Comparison of ENCODE assay signal across 11 mouse cellular contexts in the genomic region with DNA sequence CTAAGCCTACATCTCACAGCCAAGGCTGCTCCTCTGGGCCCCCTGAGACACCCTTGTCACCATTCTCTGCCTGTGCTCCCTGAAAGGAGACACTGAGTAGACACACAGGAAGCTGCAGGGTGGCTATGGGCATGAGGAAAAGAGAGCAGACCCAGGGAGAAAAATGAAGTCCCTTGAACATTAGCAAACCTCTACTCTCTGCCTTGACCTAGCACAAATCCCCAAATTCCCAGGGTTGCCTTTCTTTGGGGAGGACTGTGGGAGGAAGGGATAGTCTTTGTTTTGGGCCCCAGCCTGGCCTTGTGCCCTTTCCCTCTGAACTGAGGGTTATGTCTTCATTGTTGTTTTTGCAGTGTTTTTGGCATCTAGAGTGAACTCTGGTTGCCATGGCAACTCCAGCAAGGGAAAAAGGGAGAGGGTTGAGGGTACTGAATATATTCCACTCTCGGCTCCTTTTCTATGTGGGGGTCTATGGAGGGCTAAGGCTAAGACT. TPM values are rescaled to one million over a fixed set of nuclear protein-coding genes. Genes with fewer than 3 reads are reported as not detected.
A peak's percentile ranks its signal among the peaks of the same experiment; 100 is the strongest.
DNase-seq lines count a peak whose midpoint lies in the region; ATAC-seq lines count a peak whose summit lies in the region.
"Had no signal": no experiment of that assay in that cellular context is flagged by ENCODE, and none has a peak within 500 bp of the region (broad histone marks: within the 10 kb centered on the region; RNA-seq: fewer than 3 reads in every experiment).

No protein-coding gene starts in this region.

- DNase-seq in frontal cortex, postnatal 10 days (ENCODE audit: low spot score in 2 of 2), result peak; percentile 38 to 50
- no peak for DNase-seq in frontal cortex, postnatal 25 days (ENCODE audit: low spot score in 2 of 2)
- peak; percentile 33 for DNase-seq in adipocyte (ENCODE audit: low spot score)
- no peak for DNase-seq in thymus, postnatal 36 days
- DNase-seq in adrenal gland, postnatal 10 days, result no peak
- DNase-seq: kidney, adult 11 months had no signal

- peak overlapping the region; percentile 74 for H3K27ac ChIP-seq in forebrain, embryonic 15.5 days (replicated peaks)
- H3K27ac ChIP-seq in midbrain, embryonic 12.5 days (replicated peaks), result peak overlapping the region; percentile 55
- no peak overlapping the region for H3K27ac ChIP-seq in heart, embryonic 11.5 days (ENCODE audit: low read depth, low read length)
- H3K27ac ChIP-seq: heart, embryonic 13.5 days had no signal

- no peaks in the 10 kb centered on the region for H3K9me3 ChIP-seq in forebrain, embryonic 15.5 days
- no peaks in the 10 kb centered on the region for H3K9me3 ChIP-seq in midbrain, embryonic 12.5 days
- H3K9me3 ChIP-seq in heart, embryonic 11.5 days (replicated peaks; ENCODE audit: control insufficient read depth, low read length), result no peaks in the 10 kb centered on the region
- H3K9me3 ChIP-seq: heart, embryonic 13.5 days had no signal

- no peak overlapping the region for H3K4me2 ChIP-seq in forebrain, embryonic 15.5 days (replicated peaks)
- no peak overlapping the region for H3K4me2 ChIP-seq in midbrain, embryonic 12.5 days (replicated peaks)
- no peak overlapping the region for H3K4me2 ChIP-seq in heart, embryonic 11.5 days
- H3K4me2 ChIP-seq: heart, embryonic 13.5 days had no signal

- H3K9ac ChIP-seq in forebrain, embryonic 15.5 days (replicated peaks), result no peak overlapping the region
- H3K9ac ChIP-seq in midbrain, embryonic 12.5 days (replicated peaks), result no peak overlapping the region
- H3K9ac ChIP-seq in heart, embryonic 11.5 days (ENCODE audit: low read depth, low read length), result no peak overlapping the region
- H3K9ac ChIP-seq: heart, embryonic 13.5 days had no signal

- peak; percentile 84 for ATAC-seq in forebrain, embryonic 15.5 days (replicated peaks)
- peak; percentile 80 for ATAC-seq in midbrain, embryonic 12.5 days (ENCODE audit: low FRiP score, low read depth)
- ATAC-seq in heart, embryonic 11.5 days (replicated peaks; ENCODE audit: insufficient number of reproducible peaks, low FRiP score, low TSS enrichment), result no peak

- H3K4me1 ChIP-seq in forebrain, embryonic 15.5 days, result peaks cover 23% of the 10 kb centered on the region
- H3K4me1 ChIP-seq in midbrain, embryonic 12.5 days, result peaks cover 20% of the 10 kb centered on the region
- no peaks in the 10 kb centered on the region for H3K4me1 ChIP-seq in heart, embryonic 11.5 days (ENCODE audit: control insufficient read depth, insufficient read depth, low read length)
- H3K4me1 ChIP-seq: heart, embryonic 13.5 days had no signal

- WGBS in forebrain, embryonic 15.5 days, result 0% methylated on average over 1 of the region's 1 CpGs
- WGBS in midbrain, embryonic 12.5 days, result 8% methylated on average over 1 of the region's 1 CpGs
- WGBS in heart, embryonic 11.5 days (ENCODE audit: insufficient replicate concordance), result 47% methylated on average over 1 of the region's 1 CpGs

- H3K27me3 ChIP-seq in forebrain, embryonic 15.5 days, result no peaks in the 10 kb centered on the region
- H3K27me3 ChIP-seq in midbrain, embryonic 12.5 days, result peaks cover 38% of the 10 kb centered on the region
- H3K27me3 ChIP-seq in heart, embryonic 11.5 days (ENCODE audit: control insufficient read depth, insufficient read depth, low read length), result no peaks in the 10 kb centered on the region

- H3K4me3 ChIP-seq in forebrain, embryonic 15.5 days, result no peak overlapping the region
- no peak overlapping the region for H3K4me3 ChIP-seq in midbrain, embryonic 12.5 days
- H3K4me3 ChIP-seq in heart, embryonic 11.5 days (ENCODE audit: low read depth, low read length), result no peak overlapping the region
- H3K4me3 ChIP-seq: heart, embryonic 13.5 days had no signal

- no peaks in the 10 kb centered on the region for H3K36me3 ChIP-seq in forebrain, embryonic 15.5 days
- H3K36me3 ChIP-seq in midbrain, embryonic 12.5 days, result no peaks in the 10 kb centered on the region
- no peaks in the 10 kb centered on the region for H3K36me3 ChIP-seq in heart, embryonic 11.5 days (ENCODE audit: control insufficient read depth, insufficient read depth, low read length)
- H3K36me3 ChIP-seq: heart, embryonic 13.5 days had no signal

RNA-seq across cellular contexts. Expression of a gene that starts 30.9 kb away (rescaled TPM):
- 31.5 and 32.1 TPM in 2 replicates for polyA plus RNA-seq in forebrain, embryonic 15.5 days (2015; fragmentation: Nextera tagmentation; extraction: Ambion mirVana)
- polyA plus RNA-seq in midbrain, embryonic 12.5 days (2016; fragmentation: Nextera tagmentation; extraction: Ambion mirVana), result 29.8 and 30.5 TPM in 2 replicates
- 2.6 and 3.1 TPM in 2 replicates for polyA plus RNA-seq in heart, embryonic 11.5 days (2014; fragmentation: Nextera tagmentation; extraction: Ambion mirVana)
- 10 to 100 TPM; 28.8 to 37.0 TPM for total RNA-seq in adrenal gland, postnatal 10 days (2021)

RNA-seq across cellular contexts. Expression of a gene that starts 44.8 kb away (rescaled TPM):
- not detected in 2 replicates for polyA plus RNA-seq in forebrain, embryonic 15.5 days (2015; fragmentation: Nextera tagmentation; extraction: Ambion mirVana)
- not detected in 2 replicates for polyA plus RNA-seq in midbrain, embryonic 12.5 days (2016; fragmentation: Nextera tagmentation; extraction: Ambion mirVana)
- not detected in 2 replicates for polyA plus RNA-seq in heart, embryonic 11.5 days (2014; fragmentation: Nextera tagmentation; extraction: Ambion mirVana)
- not detected for total RNA-seq in adrenal gland, postnatal 10 days (2021)
- total RNA-seq: left cerebral cortex, postnatal 25 days had no signal
- polyA plus RNA-seq: heart, embryonic 13.5 days had no signal

Comparison
In these comparisons a context has a peak if more than half of its experiments do, and no peak if none do; other contexts are left out.
1. DNase-seq: peak in frontal cortex, postnatal 10 days (2 of 2) and adipocyte (single experiment); none in frontal cortex, postnatal 25 days (0 of 2), thymus, postnatal 36 days (0 of 2) and adrenal gland, postnatal 10 days (single experiment).